Mouse (Mus musculus) ovary, postnatal 36 days (tissue): ENCODE measurements at regions not wholly inside any gene's neighbourhood (a gene's known extent, or its start where the extent isn't known, plus 50 kb on each side); places are given as distances from the start of the nearest gene placed in this dataset.

Source experiments
- DNase-seq: peaks from one replicate; pipeline ENCODE4 v3.0.0; 2022; ENCODE audit warnings: low spot score, mixed read lengths

- DNase-seq: no peak
These were observed 596.2 kb downstream of the Gm9195 start for GRCm38 (mm10) chr14:71895468-71895867.

- DNase-seq: no peak
These were observed 596.8 kb downstream of the Gm9195 start for GRCm38 (mm10) chr14:71894811-71895210.

- DNase-seq: no peak
These were observed 598.3 kb downstream of the Gm9195 start for GRCm38 (mm10) chr14:71893361-71893760.

- no peak for DNase-seq
These were observed 600.0 kb downstream of the Gm9195 start for GRCm38 (mm10) chr14:71891667-71892066.

- no peak for DNase-seq
These were observed 608.8 kb downstream of the Gm9195 start for GRCm38 (mm10) chr14:71882871-71883270.

- no peak for DNase-seq
These were observed 646.1 kb downstream of the Gm9195 start for GRCm38 (mm10) chr14:71845546-71845945.

- no peak for DNase-seq
These were observed 682.7 kb downstream of the Gm9195 start for GRCm38 (mm10) chr14:71808863-71809487.

GRCm38 (mm10) chr14:71805624-71806023, 686.0 kb downstream of the Gm9195 start:
- no peak for DNase-seq

- DNase-seq: no peak
These were observed 691.8 kb downstream of the Gm9195 start for GRCm38 (mm10) chr14:71799861-71800260.

- DNase-seq: no peak
These were observed 695.9 kb downstream of the Gm9195 start for GRCm38 (mm10) chr14:71795713-71796112.

- no peak for DNase-seq
These were observed 714.6 kb downstream of the Gm9195 start for GRCm38 (mm10) chr14:71776990-71777525.

- DNase-seq: no peak
These were observed 724.8 kb downstream of the Gm9195 start for GRCm38 (mm10) chr14:71766856-71767255.

- no peak for DNase-seq
These were observed 763.1 kb downstream of the Gm9195 start for GRCm38 (mm10) chr14:71728542-71728941.

GRCm38 (mm10) chr14:71723526-71723925, 768.1 kb downstream of the Gm9195 start:
- DNase-seq: no peak

- DNase-seq: no peak
These were observed 781.9 kb downstream of the Gm9195 start for GRCm38 (mm10) chr14:71709528-71710289.

GRCm38 (mm10) chr14:71692752-71693437, 798.7 kb downstream of the Gm9195 start:
- no peak for DNase-seq

GRCm38 (mm10) chr14:71674564-71674963, 817.1 kb downstream of the Gm9195 start:
- DNase-seq: no peak

- DNase-seq: peak; percentile 14
These were observed 817.8 kb downstream of the Gm9195 start for GRCm38 (mm10) chr14:71673837-71674236.

- DNase-seq: no peak
These were observed 819.2 kb downstream of the Gm9195 start for GRCm38 (mm10) chr14:71672481-71672880.

GRCm38 (mm10) chr14:71671994-71672393, 819.6 kb downstream of the Gm9195 start:
- DNase-seq: no peak

GRCm38 (mm10) chr14:71670435-71670834, 821.2 kb downstream of the Gm9195 start:
- peak; percentile 42 for DNase-seq

GRCm38 (mm10) chr14:71666656-71667055, 825.0 kb downstream of the Gm9195 start:
- DNase-seq: no peak

GRCm38 (mm10) chr14:71660166-71660565, 831.5 kb downstream of the Gm9195 start:
- DNase-seq: no peak
